ENCODE assay signal across 13 mouse cellular contexts in genomic region chr6:48785601-48786000, GRCm38 (mm10). TPM values are rescaled to one million over a fixed set of nuclear protein-coding genes. Genes with fewer than 3 reads are reported as not detected.
"Had no signal": no experiment of that assay in that cellular context is flagged by ENCODE, and none has a peak within 500 bp of the region (broad histone marks: within the 10 kb centered on the region; RNA-seq: fewer than 3 reads in every experiment).

No protein-coding gene starts in this region.

- H3K9ac ChIP-seq: intestine, embryonic 15.5 days; limb, embryonic 12.5 days; liver, embryonic 15.5 days; midbrain, embryonic 13.5 days had no signal

- DNase-seq: layer of hippocampus, adult 9-11 months; layer of hippocampus, postnatal 36 days; liver; right cerebral cortex, postnatal 14 days; thymus, postnatal 36 days had no signal

- H3K27ac ChIP-seq: limb, embryonic 12.5 days; liver, embryonic 15.5 days; midbrain, embryonic 13.5 days had no signal

- H3K4me2 ChIP-seq: intestine, embryonic 15.5 days; limb, embryonic 12.5 days; liver, embryonic 15.5 days; midbrain, embryonic 13.5 days had no signal

- H3K27me3 ChIP-seq: intestine, embryonic 15.5 days; limb, embryonic 12.5 days; liver, embryonic 15.5 days; midbrain, embryonic 13.5 days had no signal

- H3K4me1 ChIP-seq: intestine, embryonic 15.5 days; limb, embryonic 12.5 days; liver, embryonic 15.5 days; midbrain, embryonic 13.5 days had no signal

- H3K4me3 ChIP-seq: intestine, embryonic 15.5 days; limb, embryonic 12.5 days; liver, embryonic 15.5 days; midbrain, embryonic 13.5 days had no signal

- H3K36me3 ChIP-seq: intestine, embryonic 15.5 days; limb, embryonic 12.5 days; liver, embryonic 15.5 days; midbrain, embryonic 13.5 days had no signal

- ATAC-seq: midbrain, embryonic 13.5 days had no signal

- H3K9me3 ChIP-seq: intestine, embryonic 15.5 days; limb, embryonic 12.5 days; liver, embryonic 15.5 days; midbrain, embryonic 13.5 days had no signal

RNA-seq across cellular contexts. Expression of gene Gimap3, which starts 14.9 kb away (rescaled TPM):
- total RNA-seq: layer of hippocampus, adult 18-20 months; layer of hippocampus, postnatal 36 days; left cerebral cortex, postnatal 36 days; midbrain, postnatal 0 days had no signal
- polyA plus RNA-seq: limb, embryonic 12.5 days; midbrain, embryonic 13.5 days; midbrain, postnatal 0 days; neural tube, embryonic 14.5 days had no signal
